Mouse (Mus musculus): ENCODE data around the gene Dbt. TPM values are rescaled to one million over a fixed set of nuclear protein-coding genes. Genes with fewer than 3 reads are reported as not detected.
"Not testable (repeated sequence)": the region's sequence is repeated elsewhere in the genome, so short reads cannot be mapped to it uniquely, and the experiment has no call there.

Dbt gene
- polyA plus RNA-seq, 1 experiment from 2014 or later: 17.3 TPM

DNA sequence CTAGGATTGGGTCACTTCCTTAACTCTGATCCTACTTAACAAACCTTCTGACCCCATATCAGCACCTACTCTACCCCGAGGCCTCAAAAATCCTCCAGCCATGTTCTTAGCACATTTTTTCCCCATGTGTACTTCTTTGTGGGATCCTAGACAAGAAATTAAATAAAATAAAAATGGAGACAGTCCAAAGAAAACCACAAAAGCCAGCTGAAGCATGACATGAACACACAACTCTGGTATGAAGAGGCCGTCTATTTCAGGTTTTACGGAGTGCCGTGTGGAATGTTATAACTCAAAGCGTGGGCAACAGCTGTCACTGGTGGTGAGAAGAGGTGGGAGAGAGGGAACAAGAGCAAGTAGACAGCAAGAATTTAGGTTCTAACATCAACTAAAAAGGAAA is 38.5 kb downstream of the Dbt start:
- ATAC-seq (replicated peaks; ENCODE audit: low FRiP score): no peak
- no peak overlapping the region for H3K4me3 ChIP-seq (ENCODE audit: low read depth, low read length)
- no peaks in the 10 kb centered on the region for H3K4me1 ChIP-seq (replicated peaks; ENCODE audit: control insufficient read depth, insufficient read depth, low read length)
- no peak for DNase-seq (ENCODE audit: low spot score)
- H3K9ac ChIP-seq (ENCODE audit: low read depth, low read length): no peak overlapping the region
- H3K27me3 ChIP-seq (replicated peaks; ENCODE audit: control insufficient read depth, insufficient read depth, low read length): no peaks in the 10 kb centered on the region
- H3K4me2 ChIP-seq: no peak overlapping the region
- H3K9me3 ChIP-seq (ENCODE audit: control insufficient read depth, low read length): no peaks in the 10 kb centered on the region
- no peak overlapping the region for H3K27ac ChIP-seq (ENCODE audit: low read depth, low read length)
- WGBS: 91% methylated on average over 5 of the region's 5 CpGs
- H3K36me3 ChIP-seq (ENCODE audit: control insufficient read depth, insufficient read depth, low read length): peaks cover 8% of the 10 kb centered on the region; the same call in 1 of the 2 replicates

DNA sequence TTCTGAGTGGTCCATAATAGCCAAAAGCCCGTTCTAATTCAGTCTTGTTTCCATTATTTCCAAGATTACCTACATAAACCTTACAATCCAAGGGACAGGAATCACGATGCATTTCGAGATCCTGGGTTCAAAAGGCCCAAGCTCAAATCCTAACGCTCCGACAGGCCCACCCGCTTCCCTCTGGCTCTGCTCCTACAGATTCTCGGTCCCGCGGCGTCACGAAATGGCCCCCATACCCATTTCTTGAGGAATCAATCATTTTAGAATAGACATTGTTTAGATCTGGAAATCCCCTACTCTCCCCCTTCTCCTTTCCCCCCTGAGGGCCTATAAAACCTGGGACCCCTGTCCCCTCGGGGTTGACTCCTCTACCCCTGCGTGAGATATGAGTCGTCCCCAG is 48.4 kb downstream of the Dbt start:
- ATAC-seq (replicated peaks; ENCODE audit: low FRiP score); H3K27me3 ChIP-seq (replicated peaks; ENCODE audit: control insufficient read depth, insufficient read depth, low read length): not testable (repeated sequence)

GRCm38 (mm10) chr3:116562408-116563094 is 49.7 kb downstream of the Dbt start, which contains the start of gene Lrrc39:
Gene Lrrc39 (plus strand): TSS chr3:116562973.
- Histone ChIP-seq H3K27me3 (replicated peaks; ENCODE audit: control insufficient read depth, insufficient read depth, low read length) (no peaks in the 10 kb centered on the region), H3K27ac (ENCODE audit: low read depth, low read length) (peak within 1 kb of the TSS; percentile 91), H3K4me2 (peak within 1 kb of the TSS; percentile 75), H3K4me3 (ENCODE audit: low read depth, low read length) (peak within 1 kb of the TSS; percentile 50), H3K9ac (ENCODE audit: low read depth, low read length) (peak within 1 kb of the TSS; percentile 60), H3K9me3 (ENCODE audit: control insufficient read depth, low read length) (peaks cover 3% of the 10 kb centered on the region; the same call in 1 of the 2 replicates), H3K36me3 (ENCODE audit: control insufficient read depth, insufficient read depth, low read length) (peaks cover 5% of the 10 kb centered on the region; the same call in 1 of the 2 replicates), H3K4me1 (replicated peaks; ENCODE audit: control insufficient read depth, insufficient read depth, low read length) (peaks cover 12% of the 10 kb centered on the region)
- ATAC-seq (replicated peaks; ENCODE audit: low FRiP score) (peak; percentile 100), DNase-seq (ENCODE audit: low spot score) (peak; percentile 57)
- 29% methylated on average over 7 of the region's 7 CpGs for WGBS

More for the DNA sequence above, 48.4 kb downstream of the Dbt start:
- not testable (repeated sequence) for H3K4me2 ChIP-seq; H3K9me3 ChIP-seq (ENCODE audit: control insufficient read depth, low read length); H3K27ac ChIP-seq (ENCODE audit: low read depth, low read length); H3K9ac ChIP-seq (ENCODE audit: low read depth, low read length); H3K4me3 ChIP-seq (ENCODE audit: low read depth, low read length); H3K36me3 ChIP-seq (ENCODE audit: control insufficient read depth, insufficient read depth, low read length); DNase-seq (ENCODE audit: low spot score)
- 94% methylated on average over 13 of the region's 14 CpGs for WGBS
- peaks cover 12% of the 10 kb centered on the region for H3K4me1 ChIP-seq (replicated peaks; ENCODE audit: control insufficient read depth, insufficient read depth, low read length)

DNA sequence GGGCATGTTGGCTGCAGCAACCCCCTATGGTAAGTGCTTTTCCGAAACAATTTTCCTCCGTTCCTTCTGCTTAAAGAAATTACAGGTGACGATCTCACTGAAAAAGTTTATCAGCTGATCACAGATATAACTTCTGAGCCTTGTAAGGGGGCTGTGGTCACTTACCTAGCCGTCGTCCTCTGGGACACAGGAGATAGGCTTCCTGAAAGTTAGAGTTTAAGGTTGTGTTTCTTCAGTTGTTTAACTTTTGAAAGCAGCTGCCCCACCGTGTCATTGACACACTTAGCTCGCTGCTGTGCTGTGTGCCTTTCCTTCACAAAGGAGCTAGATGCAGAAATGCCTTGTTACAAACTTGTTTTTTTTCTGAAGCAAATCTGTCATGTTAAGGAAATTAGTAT is 50.2 kb downstream of the Dbt start:
- peak; percentile 64 for ATAC-seq (replicated peaks; ENCODE audit: low FRiP score)
- no peak for DNase-seq (ENCODE audit: low spot score)
- 29% methylated on average over 7 of the region's 7 CpGs for WGBS
- H3K9me3 ChIP-seq (ENCODE audit: control insufficient read depth, low read length): peaks cover 3% of the 10 kb centered on the region; the same call in 1 of the 2 replicates
- no peaks in the 10 kb centered on the region for H3K27me3 ChIP-seq (replicated peaks; ENCODE audit: control insufficient read depth, insufficient read depth, low read length)
- H3K4me1 ChIP-seq (replicated peaks; ENCODE audit: control insufficient read depth, insufficient read depth, low read length): peaks cover 12% of the 10 kb centered on the region
- peak overlapping the region; percentile 60 for H3K9ac ChIP-seq (ENCODE audit: low read depth, low read length)
- peaks cover 5% of the 10 kb centered on the region; the same call in 1 of the 2 replicates for H3K36me3 ChIP-seq (ENCODE audit: control insufficient read depth, insufficient read depth, low read length)
- H3K27ac ChIP-seq (ENCODE audit: low read depth, low read length): peak overlapping the region; percentile 91
- peak overlapping the region; percentile 75 for H3K4me2 ChIP-seq
- peak overlapping the region; percentile 50 for H3K4me3 ChIP-seq (ENCODE audit: low read depth, low read length)

DNA sequence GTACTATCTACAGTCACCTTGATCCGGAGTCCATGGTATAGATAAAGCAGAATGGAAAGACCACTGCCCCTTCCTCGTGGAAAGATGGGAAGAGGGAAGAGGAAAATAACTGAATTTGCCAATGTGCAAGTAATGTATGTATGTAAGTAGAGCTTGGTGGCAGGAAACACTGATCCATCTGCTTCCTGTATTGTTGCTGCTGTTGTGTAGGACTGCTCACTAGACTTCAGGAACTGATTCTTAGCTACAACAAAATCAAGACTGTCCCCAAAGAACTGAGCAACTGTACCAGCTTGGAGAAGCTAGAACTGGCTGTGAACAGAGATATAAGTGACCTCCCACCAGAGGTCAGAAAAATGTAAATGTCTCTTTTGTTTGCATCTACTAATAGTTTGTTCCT is 57.8 kb downstream of the Dbt start:
- DNase-seq (ENCODE audit: low spot score) (no peak), ATAC-seq (replicated peaks; ENCODE audit: low FRiP score) (no peak)
- 37% methylated on average over 2 of the region's 2 CpGs for WGBS
- Histone ChIP-seq H3K27me3 (replicated peaks; ENCODE audit: control insufficient read depth, insufficient read depth, low read length) (no peaks in the 10 kb centered on the region), H3K27ac (ENCODE audit: low read depth, low read length) (no peak overlapping the region), H3K36me3 (ENCODE audit: control insufficient read depth, insufficient read depth, low read length) (peaks cover 5% of the 10 kb centered on the region; the same call in 1 of the 2 replicates), H3K4me1 (replicated peaks; ENCODE audit: control insufficient read depth, insufficient read depth, low read length) (no peaks in the 10 kb centered on the region), H3K9ac (ENCODE audit: low read depth, low read length) (no peak overlapping the region), H3K9me3 (ENCODE audit: control insufficient read depth, low read length) (peaks cover 3% of the 10 kb centered on the region; the same call in 1 of the 2 replicates), H3K4me3 (ENCODE audit: low read depth, low read length) (no peak overlapping the region), H3K4me2 (no peak overlapping the region)

DNA sequence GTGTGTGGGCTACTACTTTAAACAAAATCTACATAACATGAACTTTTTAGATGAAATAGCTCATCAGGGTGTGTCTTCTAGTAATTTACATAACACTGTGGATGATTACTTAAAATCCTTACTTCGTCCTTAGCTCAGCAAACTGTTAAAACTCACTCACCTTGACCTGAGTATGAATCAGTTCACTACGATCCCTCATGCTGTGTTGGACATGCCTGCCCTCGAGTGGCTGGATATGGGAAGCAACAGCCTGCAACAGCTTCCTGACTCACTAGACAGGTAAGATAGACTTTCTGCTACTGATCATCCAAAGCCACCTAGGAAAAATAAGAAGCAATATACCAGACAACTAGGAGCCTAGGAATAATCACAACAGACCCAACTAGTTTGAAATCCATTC is 64.4 kb downstream of the Dbt start:
- H3K4me1 ChIP-seq (replicated peaks; ENCODE audit: control insufficient read depth, insufficient read depth, low read length): no peaks in the 10 kb centered on the region
- ATAC-seq (replicated peaks; ENCODE audit: low FRiP score) (no peak), DNase-seq (ENCODE audit: low spot score) (no peak)
- no peak overlapping the region for H3K4me2 ChIP-seq
- WGBS: 58% methylated on average over 3 of the region's 3 CpGs
- no peak overlapping the region for H3K4me3 ChIP-seq (ENCODE audit: low read depth, low read length)
- no peak overlapping the region for H3K27ac ChIP-seq (ENCODE audit: low read depth, low read length)
- peaks cover 10% of the 10 kb centered on the region for H3K36me3 ChIP-seq (ENCODE audit: control insufficient read depth, insufficient read depth, low read length)
- no peak overlapping the region for H3K9ac ChIP-seq (ENCODE audit: low read depth, low read length)
- no peaks in the 10 kb centered on the region for H3K27me3 ChIP-seq (replicated peaks; ENCODE audit: control insufficient read depth, insufficient read depth, low read length)
- H3K9me3 ChIP-seq (ENCODE audit: control insufficient read depth, low read length): no peaks in the 10 kb centered on the region

- DNase-seq (ENCODE audit: low spot score) (no peak), ATAC-seq (replicated peaks; ENCODE audit: low FRiP score) (no peak)
- H3K36me3 ChIP-seq (ENCODE audit: control insufficient read depth, insufficient read depth, low read length): peaks cover 37% of the 10 kb centered on the region
- WGBS: 94% methylated on average over 9 of the region's 9 CpGs
- no peaks in the 10 kb centered on the region for H3K27me3 ChIP-seq (replicated peaks; ENCODE audit: control insufficient read depth, insufficient read depth, low read length)
- H3K9ac ChIP-seq (ENCODE audit: low read depth, low read length): no peak overlapping the region
- H3K27ac ChIP-seq (ENCODE audit: low read depth, low read length): no peak overlapping the region
- H3K9me3 ChIP-seq (ENCODE audit: control insufficient read depth, low read length): no peaks in the 10 kb centered on the region
- no peaks in the 10 kb centered on the region for H3K4me1 ChIP-seq (replicated peaks; ENCODE audit: control insufficient read depth, insufficient read depth, low read length)
- no peak overlapping the region for H3K4me2 ChIP-seq
- H3K4me3 ChIP-seq (ENCODE audit: low read depth, low read length): no peak overlapping the region
Observed at GRCm38 (mm10) chr3:116582201-116582600, 69.3 kb downstream of the Dbt start.

DNA sequence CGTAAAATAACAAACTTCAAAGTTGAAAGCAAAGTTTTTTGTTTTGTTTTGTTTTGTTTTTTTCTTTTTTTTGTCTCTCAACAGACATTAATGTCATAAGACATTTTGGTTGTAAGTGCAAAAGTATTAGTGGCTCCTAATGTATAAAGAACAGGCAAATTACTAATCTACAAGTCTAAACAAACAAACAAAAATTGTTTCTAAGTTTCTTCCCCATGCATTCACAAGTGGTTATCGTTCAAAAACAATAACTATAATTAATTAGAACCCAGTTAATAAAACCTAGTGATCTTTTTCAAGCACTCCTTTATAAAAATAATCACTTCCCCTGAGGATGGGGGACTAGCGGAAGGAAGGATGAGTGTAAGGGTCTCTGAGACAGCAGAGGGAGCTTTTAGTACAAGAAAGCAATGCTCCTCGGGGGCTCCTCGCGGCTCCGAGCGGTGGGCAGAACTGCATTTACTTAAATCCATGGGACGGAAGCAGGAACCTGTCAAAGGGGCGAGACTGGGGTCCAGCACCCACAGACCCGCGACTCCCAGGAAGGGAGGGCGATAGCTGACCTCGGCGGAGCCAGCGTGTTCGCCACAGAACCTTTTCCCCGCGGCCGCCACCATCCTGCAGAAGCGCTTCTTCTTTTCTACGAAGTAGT is 81.3 kb downstream of the Dbt start:
- no peaks in the 10 kb centered on the region for H3K9me3 ChIP-seq (ENCODE audit: control insufficient read depth, low read length)
- H3K4me1 ChIP-seq (replicated peaks; ENCODE audit: control insufficient read depth, insufficient read depth, low read length): peaks cover 9% of the 10 kb centered on the region; the same call in 1 of the 2 replicates
- no peaks in the 10 kb centered on the region for H3K27me3 ChIP-seq (replicated peaks; ENCODE audit: control insufficient read depth, insufficient read depth, low read length)
- no peak for DNase-seq (ENCODE audit: low spot score)
- 2% methylated on average over 22 of the region's 22 CpGs for WGBS
- H3K4me2 ChIP-seq: peak overlapping the region; percentile 62
- peak; percentile 59 for ATAC-seq (replicated peaks; ENCODE audit: low FRiP score)
- peak overlapping the region; percentile 82 for H3K4me3 ChIP-seq (ENCODE audit: low read depth, low read length)
- H3K9ac ChIP-seq (ENCODE audit: low read depth, low read length): peak overlapping the region; percentile 91
- H3K36me3 ChIP-seq (ENCODE audit: control insufficient read depth, insufficient read depth, low read length): peaks cover 10% of the 10 kb centered on the region
- H3K27ac ChIP-seq (ENCODE audit: low read depth, low read length): peak overlapping the region; percentile 33

Measured in liver, embryonic 11.5 days (tissue).